Comparison of ENCODE assay signal across 8 mouse cellular contexts in genomic region chr13:24565230-24565949, GRCm38 (mm10). TPM values are rescaled to one million over a fixed set of nuclear protein-coding genes. Genes with fewer than 3 reads are reported as not detected.
DNase-seq lines count a peak whose midpoint lies in the region; ATAC-seq and TF ChIP-seq lines count a peak whose summit lies in the region.

No protein-coding gene starts in this region.

- no peak overlapping the region for H3K9ac ChIP-seq in heart, embryonic 13.5 days
- H3K9ac ChIP-seq in midbrain, embryonic 15.5 days: no peak overlapping the region

- H3K4me3 ChIP-seq in heart, embryonic 13.5 days: no peak overlapping the region
- no peak overlapping the region for H3K4me3 ChIP-seq in limb, embryonic 10.5 days
- no peak overlapping the region for H3K4me3 ChIP-seq in midbrain, embryonic 15.5 days

- H3K9me3 ChIP-seq in heart, embryonic 13.5 days: no peaks in the 10 kb centered on the region
- no peaks in the 10 kb centered on the region for H3K9me3 ChIP-seq in limb, embryonic 10.5 days (replicated peaks)
- H3K9me3 ChIP-seq in midbrain, embryonic 15.5 days: no peaks in the 10 kb centered on the region

- peak overlapping the region; percentile 53 for H3K4me2 ChIP-seq in heart, embryonic 13.5 days
- H3K4me2 ChIP-seq in midbrain, embryonic 15.5 days: no peak overlapping the region

- peaks cover 50% of the 10 kb centered on the region for H3K4me1 ChIP-seq in heart, embryonic 13.5 days
- H3K4me1 ChIP-seq in limb, embryonic 10.5 days: 0 out of 2 replicates have a peak, but pooled peaks cover 7% of the 10 kb centered on the region
- peaks cover 3% of the 10 kb centered on the region for H3K4me1 ChIP-seq in midbrain, embryonic 15.5 days

- peak; percentile 66 for ATAC-seq in heart, embryonic 13.5 days (ENCODE audit: extremely low read depth, insufficient number of reproducible peaks, low FRiP score, low TSS enrichment)
- peak; percentile 46 for ATAC-seq in midbrain, embryonic 15.5 days (replicated peaks)

- no peaks in the 10 kb centered on the region for H3K36me3 ChIP-seq in heart, embryonic 13.5 days
- H3K36me3 ChIP-seq in limb, embryonic 10.5 days: no peaks in the 10 kb centered on the region
- H3K36me3 ChIP-seq in midbrain, embryonic 15.5 days (replicated peaks): no peaks in the 10 kb centered on the region

- DNase-seq in 416B (ENCODE audit: low read depth): peak; percentile 21
- DNase-seq in brain, embryonic 14.5 days (ENCODE audit: low read depth): peak; percentile 57
- no peak for DNase-seq in limb, embryonic 10.5 days (ENCODE audit: low spot score)
- no peak for DNase-seq in left cerebral cortex, adult 11 months (ENCODE audit: low spot score)
- no peak for DNase-seq in left cerebral cortex, adult 8-10 months (ENCODE audit: low spot score in 2 of 2)
- DNase-seq in right cerebral cortex, postnatal 10 days (ENCODE audit: low spot score in 2 of 2): no peak

- no peak for TF ChIP-seq CTCF in brain, embryonic 14.5 days (IDR thresholded peaks at IDR 0.05; ENCODE audit: borderline replicate concordance, extremely low read depth, insufficient read depth, insufficient read length)

- peak overlapping the region; percentile 96 for H3K27ac ChIP-seq in heart, embryonic 13.5 days (replicated peaks)
- H3K27ac ChIP-seq in limb, embryonic 10.5 days: 0 out of 2 replicates have a peak overlapping the region, but pooled peaks have one; percentile 30
- peak overlapping the region; percentile 43; the same call in 1 of the 2 replicates for H3K27ac ChIP-seq in midbrain, embryonic 15.5 days

- 8% methylated on average over 8 of the region's 8 CpGs for WGBS in heart, embryonic 13.5 days
- WGBS in limb, embryonic 10.5 days: 75% methylated on average over 8 of the region's 8 CpGs
- 28% methylated on average over 8 of the region's 8 CpGs for WGBS in midbrain, embryonic 15.5 days

- H3K27me3 ChIP-seq in heart, embryonic 13.5 days (replicated peaks): no peaks in the 10 kb centered on the region
- H3K27me3 ChIP-seq in limb, embryonic 10.5 days (ENCODE audit: low read depth, poor library complexity, severe bottlenecking): no peaks in the 10 kb centered on the region
- no peaks in the 10 kb centered on the region for H3K27me3 ChIP-seq in midbrain, embryonic 15.5 days (replicated peaks)

- no peak for TF ChIP-seq POLR2A in brain, embryonic 14.5 days (IDR thresholded peaks at IDR 0.05; ENCODE audit: borderline replicate concordance, extremely low read depth, insufficient read depth, insufficient read length, poor library complexity, severe bottlenecking)

RNA-seq across cellular contexts. Expression of gene Ripor2, which starts 16.6 kb away (rescaled TPM):
- 29.5 and 32.0 TPM in 2 replicates for polyA plus RNA-seq in brain, embryonic 14.5 days (2012; rRNA removed)
- 10.1 and 10.8 TPM in 2 replicates for polyA plus RNA-seq in heart, embryonic 13.5 days (2015; fragmentation: Nextera tagmentation; extraction: Ambion mirVana)
- polyA plus RNA-seq in limb, embryonic 10.5 days (2016; fragmentation: Nextera tagmentation; extraction: Ambion mirVana): 0.36 and 0.90 TPM in 2 replicates
- polyA plus RNA-seq in midbrain, embryonic 15.5 days (2015; fragmentation: Nextera tagmentation; extraction: Ambion mirVana): 32.3 and 34.0 TPM in 2 replicates
- total RNA-seq in left cerebral cortex, adult 8-10 months (2022): 10 to 100 TPM; 52.0 to 64.0 (median 60.2) TPM

Comparison
In these comparisons a context has a peak if more than half of its experiments do, and no peak if none do; other contexts are left out.
1. DNase-seq: peak in 416B (single experiment) and brain, embryonic 14.5 days (single experiment); none in limb, embryonic 10.5 days (single experiment), left cerebral cortex, adult 11 months (single experiment), left cerebral cortex, adult 8-10 months (0 of 2) and right cerebral cortex, postnatal 10 days (0 of 2).
2. H3K27ac ChIP-seq: peak in every context shown above with its lines; median percentile 96 in heart, embryonic 13.5 days; 43 in midbrain, embryonic 15.5 days; 30 in limb, embryonic 10.5 days.